9 mouse cellular contexts compared by ENCODE assay signal in the genomic region with DNA sequence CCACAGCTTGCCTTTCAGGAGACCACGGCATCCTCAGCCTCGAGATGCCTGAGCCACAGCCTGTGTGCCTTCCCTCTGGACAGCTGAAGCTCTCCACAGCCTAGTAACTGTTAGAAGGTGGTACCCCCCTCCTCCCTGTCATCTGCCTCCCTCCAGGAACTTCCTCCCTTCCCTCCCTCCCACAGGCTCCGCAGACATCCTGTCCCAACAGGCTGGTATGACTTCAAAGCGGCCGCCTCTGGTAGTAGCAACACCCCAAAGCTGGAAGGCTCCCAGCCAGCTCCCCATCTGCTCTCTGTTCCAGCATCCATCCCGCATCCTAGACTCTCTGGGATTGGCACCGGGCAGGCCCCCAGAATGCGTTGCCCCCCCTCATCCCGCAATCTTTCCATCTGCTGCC.
DNase-seq lines count a peak whose midpoint lies in the region; ATAC-seq and TF ChIP-seq lines count a peak whose summit lies in the region.
"Had no signal": no experiment of that assay in that cellular context is flagged by ENCODE, and none has a peak within 500 bp of the region (broad histone marks: within the 10 kb centered on the region; RNA-seq: fewer than 3 reads in every experiment).

No protein-coding gene starts in this region.

- TF ChIP-seq CTCF in stomach, postnatal 0 days (IDR thresholded peaks at IDR 0.05; ENCODE audit: low read depth): no peak

- no peak overlapping the region for H3K4me2 ChIP-seq in stomach, postnatal 0 days (replicated peaks; ENCODE audit: low read depth)
- H3K4me2 ChIP-seq in kidney, embryonic 14.5 days (replicated peaks; ENCODE audit: low read depth, low read length): no peak overlapping the region
- H3K4me2 ChIP-seq: neural tube, embryonic 13.5 days had no signal

- ATAC-seq in stomach, postnatal 0 days (ENCODE audit: low FRiP score, low TSS enrichment): no peak
- ATAC-seq in kidney, embryonic 14.5 days (ENCODE audit: low FRiP score, low TSS enrichment): no peak

- no peaks in the 10 kb centered on the region for H3K9me3 ChIP-seq in stomach, postnatal 0 days (ENCODE audit: control insufficient read depth, low read length)
- no peaks in the 10 kb centered on the region for H3K9me3 ChIP-seq in kidney, embryonic 14.5 days (ENCODE audit: control insufficient read depth, low read length)
- H3K9me3 ChIP-seq: neural tube, embryonic 13.5 days had no signal

- DNase-seq in thymus, postnatal 14 days: peak; percentile 4
- DNase-seq in thymus, adult 18-20 months: no peak
- peak; percentile 36 to 69 for DNase-seq in frontal cortex, postnatal 10 days (ENCODE audit: low spot score in 2 of 2)
- DNase-seq in left cerebral cortex, postnatal 14 days (ENCODE audit: low spot score in 2 of 2): peak; percentile 72 to 88
- DNase-seq in telencephalon, adult 2 months (ENCODE audit: low read depth, low spot score): peak; percentile 92
- no peak for DNase-seq in stomach, postnatal 0 days (ENCODE audit: low spot score)
- DNase-seq in kidney, postnatal 25 days: no peak

- no peaks in the 10 kb centered on the region for H3K36me3 ChIP-seq in stomach, postnatal 0 days (ENCODE audit: control insufficient read depth, insufficient read depth, low read length)
- no peaks in the 10 kb centered on the region for H3K36me3 ChIP-seq in kidney, embryonic 14.5 days (ENCODE audit: control insufficient read depth, insufficient read depth, low read length)
- H3K36me3 ChIP-seq: neural tube, embryonic 13.5 days had no signal

- WGBS in stomach, postnatal 0 days: 24% methylated on average over 9 of the region's 9 CpGs
- 8% methylated on average over 9 of the region's 9 CpGs for WGBS in kidney, embryonic 14.5 days

- 0 out of 2 replicates have a peak, but pooled peaks cover 3% of the 10 kb centered on the region for H3K4me1 ChIP-seq in stomach, postnatal 0 days (replicated peaks; ENCODE audit: control insufficient read depth, insufficient read depth)
- H3K4me1 ChIP-seq in kidney, embryonic 14.5 days (ENCODE audit: control insufficient read depth, insufficient read depth, low read length): peaks cover 9% of the 10 kb centered on the region; the same call in 1 of the 2 replicates

- no peak for TF ChIP-seq EP300 in stomach, postnatal 0 days (optimal IDR thresholded peaks at IDR 0.05)

- no peak overlapping the region for H3K9ac ChIP-seq in stomach, postnatal 0 days (ENCODE audit: low read length)
- no peak overlapping the region for H3K9ac ChIP-seq in kidney, embryonic 14.5 days (ENCODE audit: low read depth, low read length)
- H3K9ac ChIP-seq: neural tube, embryonic 13.5 days had no signal

- no peak overlapping the region for H3K27ac ChIP-seq in stomach, postnatal 0 days (replicated peaks)
- no peak overlapping the region for H3K27ac ChIP-seq in kidney, embryonic 14.5 days (ENCODE audit: low read depth, low read length)
- H3K27ac ChIP-seq: neural tube, embryonic 13.5 days had no signal

- intact Hi-C loops in left cerebral cortex, postnatal 14 days (cut with DNase I): no loop called here

- H3K4me3 ChIP-seq in stomach, postnatal 0 days (ENCODE audit: low read depth, low read length): no peak overlapping the region
- H3K4me3 ChIP-seq in kidney, embryonic 14.5 days (ENCODE audit: low read length): no peak overlapping the region
- H3K4me3 ChIP-seq: neural tube, embryonic 13.5 days had no signal

- no peaks in the 10 kb centered on the region for H3K27me3 ChIP-seq in stomach, postnatal 0 days (ENCODE audit: control insufficient read depth, insufficient read depth, low read length)
- peaks cover 34% of the 10 kb centered on the region for H3K27me3 ChIP-seq in kidney, embryonic 14.5 days (ENCODE audit: control insufficient read depth, insufficient read depth, low read length)

Comparison
In these comparisons a context has a peak if more than half of its experiments do, and no peak if none do; other contexts are left out.
1. DNase-seq: peak in thymus, postnatal 14 days (single experiment), frontal cortex, postnatal 10 days (2 of 2), left cerebral cortex, postnatal 14 days (2 of 2) and telencephalon, adult 2 months (single experiment); none in thymus, adult 18-20 months (0 of 2), stomach, postnatal 0 days (single experiment) and kidney, postnatal 25 days (0 of 2).